Mouse (Mus musculus) liver, postnatal 0 days (tissue): ENCODE measurements around the gene Ogfod2.

Experiments used
- CTCF ChIP-seq: sonication (generic); IDR thresholded peaks from 2 replicates; pipeline ENCODE4 v1.5.1; 2016; ENCODE audit warnings: antibody characterized with exemption, low read depth
- EP300 ChIP-seq: IDR thresholded peaks from 2 replicates; pipeline ENCODE4 v1.6.1; 2016; ENCODE audit warnings: antibody characterized with exemption, low read depth, mild to moderate bottlenecking

DNA sequence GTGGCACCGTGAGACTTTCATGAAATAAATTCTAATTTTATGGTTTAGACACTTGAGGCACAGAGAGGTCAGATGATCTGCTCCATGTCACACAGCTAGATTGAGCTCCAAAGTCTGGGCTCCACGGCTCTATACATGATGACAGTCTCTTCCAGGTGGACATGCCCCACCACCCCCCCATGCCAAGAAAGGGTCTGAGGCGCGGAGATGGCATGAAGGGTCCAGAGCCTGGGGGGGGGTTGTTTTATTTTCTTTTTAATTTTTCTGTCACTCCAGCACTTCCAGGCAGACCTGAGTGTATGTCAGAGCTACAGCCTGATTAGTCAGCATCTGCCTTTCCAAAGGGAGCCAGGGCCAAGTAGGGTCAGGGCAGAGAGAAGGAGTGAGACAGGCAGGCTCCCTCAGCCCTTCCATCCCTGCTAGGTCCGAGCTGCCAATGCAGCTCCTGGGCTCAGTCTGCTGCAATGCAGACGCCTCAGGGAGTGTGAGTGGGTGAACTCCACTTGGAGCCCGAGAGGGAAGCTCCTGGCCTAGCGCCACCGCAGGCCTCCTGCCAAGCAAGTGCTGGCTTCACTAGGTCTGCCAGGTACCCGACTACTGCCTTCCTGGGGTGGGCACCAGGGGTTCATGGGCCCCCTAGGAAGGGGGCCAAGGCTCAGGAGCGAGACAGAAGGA, 18.8 kb upstream of the Ogfod2 start:
- TF ChIP-seq CTCF (no peak), EP300 (no peak)
